ENCODE assay signal across 9 mouse cellular contexts in genomic region chr2:166280651-166281127, GRCm38 (mm10).
DNase-seq lines count a peak whose midpoint lies in the region; ATAC-seq and TF ChIP-seq lines count a peak whose summit lies in the region.
"Had no signal": no experiment of that assay in that cellular context is flagged by ENCODE, and none has a peak within 500 bp of the region (broad histone marks: within the 10 kb centered on the region; RNA-seq: fewer than 3 reads in every experiment).

No protein-coding gene starts in this region.

- WGBS in hindbrain, embryonic 10.5 days, result 38% methylated on average over 5 of the region's 5 CpGs
- WGBS in neural tube, embryonic 15.5 days, result 31% methylated on average over 5 of the region's 5 CpGs
- WGBS in thymus, adult 2 months, result 90% methylated on average over 5 of the region's 5 CpGs

- peaks cover 11% of the 10 kb centered on the region for H3K9me3 ChIP-seq in hindbrain, embryonic 10.5 days
- H3K9me3 ChIP-seq in neural tube, embryonic 15.5 days (replicated peaks), result no peaks in the 10 kb centered on the region
- H3K9me3 ChIP-seq: liver, embryonic 15.5 days had no signal

- DNase-seq in left cerebral cortex, postnatal 4 days, result peak; percentile 62
- DNase-seq in left cerebral cortex, adult 9 months (ENCODE audit: low spot score in 2 of 2), result no peak
- peak; percentile 16 to 24 for DNase-seq in cerebellum, postnatal 36 days
- no peak for DNase-seq in hindbrain, embryonic 10.5 days (ENCODE audit: low spot score)
- no peak for DNase-seq in B cell, adult 2 months
- no peak for DNase-seq in thymus, adult 2 months

- TF ChIP-seq CTCF in thymus, adult 2 months (IDR thresholded peaks at IDR 0.05; ENCODE audit: borderline replicate concordance, control insufficient read depth, extremely low read depth, insufficient read depth, low read length, poor library complexity), result no peak

- H3K4me1 ChIP-seq in hindbrain, embryonic 10.5 days (replicated peaks), result peaks cover 26% of the 10 kb centered on the region
- peaks cover 13% of the 10 kb centered on the region for H3K4me1 ChIP-seq in neural tube, embryonic 15.5 days
- H3K4me1 ChIP-seq in thymus, adult 2 months (replicated peaks; ENCODE audit: control insufficient read depth, insufficient read depth, low read length), result no peaks in the 10 kb centered on the region
- H3K4me1 ChIP-seq: liver, embryonic 15.5 days had no signal

- intact Hi-C loops in left cerebral cortex, postnatal 4 days (cut with DNase I), result no loop called here

- no peak for TF ChIP-seq POLR2A in thymus, adult 2 months (IDR thresholded peaks at IDR 0.05; ENCODE audit: control insufficient read depth, extremely low read depth, insufficient read depth, low read length, poor library complexity)

- H3K27me3 ChIP-seq in hindbrain, embryonic 10.5 days (ENCODE audit: insufficient read depth, poor library complexity, severe bottlenecking), result peaks cover 14% of the 10 kb centered on the region
- H3K27me3 ChIP-seq in neural tube, embryonic 15.5 days (replicated peaks), result no peaks in the 10 kb centered on the region; the same call in 1 of the 2 replicates
- no peaks in the 10 kb centered on the region for H3K27me3 ChIP-seq in thymus, adult 2 months (ENCODE audit: control insufficient read depth, insufficient read depth, low read length)
- H3K27me3 ChIP-seq: liver, embryonic 15.5 days had no signal

- no peak overlapping the region for H3K4me2 ChIP-seq in neural tube, embryonic 15.5 days
- H3K4me2 ChIP-seq: liver, embryonic 15.5 days had no signal

- peak overlapping the region; percentile 37 for H3K27ac ChIP-seq in hindbrain, embryonic 10.5 days
- H3K27ac ChIP-seq in neural tube, embryonic 15.5 days (replicated peaks), result peak overlapping the region; percentile 48; the same call in 1 of the 2 replicates
- no peak overlapping the region for H3K27ac ChIP-seq in thymus, adult 2 months (ENCODE audit: control insufficient read depth, insufficient read depth, low read length)
- H3K27ac ChIP-seq: liver, embryonic 15.5 days had no signal

- 0 out of 2 replicates have a peak, but pooled peaks have one; percentile 24 for ATAC-seq in neural tube, embryonic 15.5 days (ENCODE audit: low FRiP score)
- no peak for ATAC-seq in megakaryocyte progenitor cell, adult 5-6 weeks (replicated peaks; ENCODE audit: poor library complexity)

- H3K36me3 ChIP-seq in hindbrain, embryonic 10.5 days, result no peaks in the 10 kb centered on the region
- no peaks in the 10 kb centered on the region for H3K36me3 ChIP-seq in neural tube, embryonic 15.5 days
- no peaks in the 10 kb centered on the region for H3K36me3 ChIP-seq in thymus, adult 2 months (ENCODE audit: control insufficient read depth, insufficient read depth, low read length)
- H3K36me3 ChIP-seq: liver, embryonic 15.5 days had no signal

- H3K4me3 ChIP-seq in hindbrain, embryonic 10.5 days, result no peak overlapping the region
- H3K4me3 ChIP-seq in neural tube, embryonic 15.5 days (replicated peaks), result no peak overlapping the region
- H3K4me3 ChIP-seq in thymus, adult 2 months (ENCODE audit: control insufficient read depth, insufficient read depth, low read length), result no peak overlapping the region
- H3K4me3 ChIP-seq: liver, embryonic 15.5 days had no signal

- H3K9ac ChIP-seq in neural tube, embryonic 15.5 days (replicated peaks), result no peak overlapping the region
- H3K9ac ChIP-seq: liver, embryonic 15.5 days had no signal

Comparison
In these comparisons a context has a peak if more than half of its experiments do, and no peak if none do; other contexts are left out.
1. DNase-seq: peak in left cerebral cortex, postnatal 4 days (single experiment) and cerebellum, postnatal 36 days (2 of 2); none in left cerebral cortex, adult 9 months (0 of 2), hindbrain, embryonic 10.5 days (single experiment), B cell, adult 2 months (0 of 2) and thymus, adult 2 months (single experiment).